Mouse (Mus musculus) E14TG2a.4 (cell line): ENCODE results near the gene Eif6.
"Not testable (repeated sequence)": the region's sequence is repeated elsewhere in the genome, so short reads cannot be mapped to it uniquely, and the experiment has no call there.

Experiments used
- H3K27me3 ChIP-seq: 2 replicates; pipeline ENCODE4 v1.6.1; 2014; ENCODE audit warnings: low read length, control low read depth; ENCODE audit not compliant: insufficient read depth
- H3K36me3 ChIP-seq: 2 replicates; pipeline ENCODE4 v1.6.1; 2014; ENCODE audit warnings: low read length, control low read depth; ENCODE audit not compliant: insufficient read depth
- H3K4me1 ChIP-seq: replicated peaks from 2 replicates; pipeline ENCODE4 v1.6.1; 2014; ENCODE audit warnings: low read depth, low read length, control low read depth
- H3K4me3 ChIP-seq: replicated peaks from 2 replicates; pipeline ENCODE4 v1.5.1; 2014; ENCODE audit warnings: mild to moderate bottlenecking, low read length
- H3K9me3 ChIP-seq: 2 replicates; pipeline ENCODE4 v1.6.1; 2014; ENCODE audit warnings: low read length, control low read depth
- CTCF ChIP-seq: conservative IDR thresholded peaks from 2 replicates; pipeline ENCODE4 v1.5.1; 2014; ENCODE audit warnings: low read length
- NANOG ChIP-seq: IDR thresholded peaks from 2 replicates; pipeline ENCODE4 v1.6.1; 2014; ENCODE audit warnings: borderline replicate concordance, low read length, mixed read lengths
- POU5F1 ChIP-seq: IDR thresholded peaks from 2 replicates; pipeline ENCODE4 v1.6.1; 2014; ENCODE audit warnings: low read length, borderline replicate concordance

The Eif6 gene

GRCm38 (mm10) chr2:155834732-155835131 lies 8.0 kb upstream of the Eif6 start, which contains the start of gene Fam83c:
TSS of gene Fam83c (minus strand) at chr2:155834854.
- peaks cover 42% of the 10 kb centered on the region for H3K4me1 ChIP-seq
- peak within 1 kb of the TSS; percentile 62 for H3K4me3 ChIP-seq
- H3K9me3 ChIP-seq: no peaks in the 10 kb centered on the region
- TF ChIP-seq POU5F1 (no peak), NANOG (no peak), CTCF (no peak)
- no peaks in the 10 kb centered on the region for H3K36me3 ChIP-seq
- H3K27me3 ChIP-seq: peaks cover 18% of the 10 kb centered on the region

DNA sequence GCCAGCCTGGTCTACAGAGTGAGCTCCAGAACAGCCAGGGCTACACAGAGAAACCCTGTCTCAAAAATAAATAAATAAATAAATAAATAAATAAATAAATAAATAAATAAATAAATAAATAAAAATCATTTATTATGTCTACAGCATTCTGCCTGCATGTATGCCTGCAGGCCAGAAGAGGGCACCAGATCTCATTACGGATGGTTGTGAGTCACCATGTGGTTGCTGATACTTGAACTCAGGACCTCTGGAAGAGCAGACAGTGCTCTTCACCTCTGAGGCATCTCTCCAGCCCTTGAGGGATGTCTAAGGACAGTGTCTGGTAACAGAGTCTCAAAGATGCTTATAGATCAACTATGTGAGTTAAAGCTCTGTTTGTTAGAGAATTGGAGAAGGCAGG lies 5.4 kb upstream of the Eif6 start:
- H3K36me3 ChIP-seq, H3K4me3 ChIP-seq, H3K9me3 ChIP-seq: not testable (repeated sequence)
- TF ChIP-seq CTCF: peak; percentile 51
- Histone ChIP-seq H3K27me3 (peaks cover 15% of the 10 kb centered on the region), H3K4me1 (peaks cover 46% of the 10 kb centered on the region)

DNA sequence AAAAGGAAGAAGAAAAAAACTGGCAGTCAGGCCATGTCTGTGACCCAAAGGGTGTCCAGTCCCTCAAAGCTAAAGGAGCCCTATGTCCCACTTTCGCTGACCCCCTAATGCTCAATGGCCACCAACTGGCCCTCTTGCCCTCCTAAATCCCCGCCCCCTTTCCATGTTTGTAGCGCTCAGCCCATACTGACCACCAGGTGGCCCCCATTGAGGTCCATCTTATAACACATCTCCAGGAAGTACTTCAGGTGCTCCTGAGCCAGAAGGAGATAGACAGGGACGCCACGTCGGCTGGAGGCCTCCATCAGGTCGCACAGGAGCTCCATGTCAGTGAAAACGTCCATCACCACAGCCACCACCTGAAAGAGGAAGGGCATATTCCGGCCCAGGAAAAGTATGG lies 4.6 kb upstream of the Eif6 start:
- Histone ChIP-seq H3K4me3 (no peak overlapping the region), H3K4me1 (peaks cover 40% of the 10 kb centered on the region), H3K36me3 (no peaks in the 10 kb centered on the region), H3K9me3 (no peaks in the 10 kb centered on the region), H3K27me3 (peaks cover 15% of the 10 kb centered on the region)
- no peak for TF ChIP-seq POU5F1
- TF ChIP-seq CTCF: peak; percentile 31
- TF ChIP-seq NANOG: no peak

GRCm38 (mm10) chr2:155830841-155831240 lies 4.1 kb upstream of the Eif6 start:
- H3K36me3 ChIP-seq: no peaks in the 10 kb centered on the region
- H3K4me1 ChIP-seq: peaks cover 36% of the 10 kb centered on the region
- H3K27me3 ChIP-seq: peaks cover 15% of the 10 kb centered on the region
- no peak overlapping the region for H3K4me3 ChIP-seq
- TF ChIP-seq CTCF: no peak
- no peak for TF ChIP-seq NANOG
- TF ChIP-seq POU5F1: no peak
- no peaks in the 10 kb centered on the region for H3K9me3 ChIP-seq

DNA sequence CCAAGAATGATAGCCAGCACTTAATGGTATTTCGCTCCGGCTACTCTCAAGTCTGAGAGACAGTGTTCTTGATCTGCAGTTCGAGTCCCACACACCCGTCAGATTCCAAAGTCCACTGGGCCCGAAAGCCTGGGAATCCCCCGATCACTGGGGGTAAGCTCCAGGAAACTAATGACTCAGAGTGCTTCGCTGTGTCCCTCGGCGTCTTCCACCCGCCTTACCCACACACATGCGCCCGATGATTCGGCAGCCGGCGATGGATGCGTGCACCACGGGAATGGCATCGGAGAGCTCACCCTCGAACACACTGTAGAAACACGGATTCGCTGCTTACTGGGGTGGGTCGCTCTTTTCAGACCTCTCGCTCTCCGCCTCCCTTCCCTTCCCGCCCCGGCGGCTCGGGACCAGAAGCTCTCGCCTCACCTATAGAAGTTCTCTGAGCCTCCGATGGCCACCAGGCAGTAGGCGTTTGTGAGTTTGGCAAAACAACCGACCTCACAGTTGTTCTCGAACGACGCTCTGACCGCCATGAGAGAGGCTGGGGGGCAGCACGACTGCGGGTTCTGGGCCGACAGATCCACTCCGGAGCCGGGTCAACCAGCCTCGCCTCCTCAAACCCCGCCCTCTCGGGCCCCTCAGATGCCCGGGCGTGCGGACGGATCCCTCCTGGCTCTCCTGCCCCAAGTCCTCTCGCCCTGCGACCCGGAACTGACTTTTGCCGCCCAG lies 658 bp downstream of the Eif6 start:
- Histone ChIP-seq H3K4me3 (peak overlapping the region; percentile 95), H3K4me1 (peaks cover 50% of the 10 kb centered on the region), H3K9me3 (no peaks in the 10 kb centered on the region), H3K27me3 (no peaks in the 10 kb centered on the region), H3K36me3 (peaks cover 37% of the 10 kb centered on the region)
- TF ChIP-seq NANOG: no peak
- no peak for TF ChIP-seq CTCF
- TF ChIP-seq POU5F1: no peak

- no peak for TF ChIP-seq CTCF
- no peak for TF ChIP-seq NANOG
- TF ChIP-seq POU5F1: no peak
- H3K27me3 ChIP-seq: no peaks in the 10 kb centered on the region
- H3K36me3 ChIP-seq: peaks cover 55% of the 10 kb centered on the region
- H3K4me3 ChIP-seq: no peak overlapping the region
- H3K9me3 ChIP-seq: no peaks in the 10 kb centered on the region
- H3K4me1 ChIP-seq: peaks cover 68% of the 10 kb centered on the region
These were observed 3.0 kb downstream of the Eif6 start for GRCm38 (mm10) chr2:155823722-155824121.

GRCm38 (mm10) chr2:155820779-155821178 lies 5.9 kb downstream of the Eif6 start:
- H3K36me3 ChIP-seq: peaks cover 62% of the 10 kb centered on the region
- no peaks in the 10 kb centered on the region for H3K9me3 ChIP-seq
- no peaks in the 10 kb centered on the region for H3K27me3 ChIP-seq
- no peak overlapping the region for H3K4me3 ChIP-seq
- H3K4me1 ChIP-seq: peaks cover 71% of the 10 kb centered on the region
- no peak for TF ChIP-seq CTCF
- no peak for TF ChIP-seq POU5F1
- no peak for TF ChIP-seq NANOG

- Histone ChIP-seq H3K4me1 (peaks cover 63% of the 10 kb centered on the region), H3K9me3 (no peaks in the 10 kb centered on the region), H3K4me3 (peak overlapping the region; percentile 90; the same call in 1 of the 2 replicates), H3K36me3 (peaks cover 57% of the 10 kb centered on the region), H3K27me3 (no peaks in the 10 kb centered on the region)
- no peak for TF ChIP-seq POU5F1
- no peak for TF ChIP-seq CTCF
- no peak for TF ChIP-seq NANOG
These were observed 7.1 kb downstream of the Eif6 start for GRCm38 (mm10) chr2:155819449-155820251.

DNA sequence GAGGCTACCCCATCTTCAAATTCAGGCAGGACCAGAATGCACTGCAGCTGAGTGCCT lies 7.5 kb downstream of the Eif6 start, which contains the start of gene BC029722:
Gene BC029722, minus strand, starts transcription at position 35 of the 57 bp plus-strand sequence.
- TF ChIP-seq NANOG (no peak), POU5F1 (no peak), CTCF (no peak)
- H3K9me3 ChIP-seq: no peaks in the 10 kb centered on the region
- peak within 1 kb of the TSS; percentile 90 for H3K4me3 ChIP-seq
- no peaks in the 10 kb centered on the region for H3K27me3 ChIP-seq
- H3K4me1 ChIP-seq: peaks cover 62% of the 10 kb centered on the region
- H3K36me3 ChIP-seq: peaks cover 56% of the 10 kb centered on the region
